Mouse (Mus musculus): ENCODE measurements around the gene Gm13276. TPM values are rescaled to one million over a fixed set of nuclear protein-coding genes. Genes with fewer than 3 reads are reported as not detected.
"Not testable (repeated sequence)": the region's sequence is repeated elsewhere in the genome, so short reads cannot be mapped to it uniquely, and the experiment has no call there.

Gm13276 gene
- polyA plus RNA-seq (2012; rRNA removed) = not detected in 2 replicates

DNA sequence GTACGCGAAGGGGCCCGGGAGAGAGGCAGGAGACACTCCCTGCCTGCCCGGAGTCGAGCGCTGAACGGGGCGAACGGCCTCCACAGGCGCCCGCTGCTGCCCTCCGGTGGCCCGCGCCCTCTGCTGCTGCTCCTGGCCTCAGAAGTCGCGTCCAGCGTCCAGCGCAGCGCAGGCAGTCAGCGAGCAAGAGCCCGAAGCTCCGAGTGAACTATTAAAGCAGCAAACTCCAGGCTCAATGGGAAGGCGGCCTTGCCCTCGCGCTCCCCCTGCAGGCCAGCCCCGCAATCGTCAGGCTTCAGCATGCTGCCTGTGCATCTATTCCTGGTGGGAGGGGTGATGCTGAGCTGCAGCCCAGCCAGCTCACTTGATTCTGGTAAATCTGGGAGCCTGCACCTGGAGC, at the start of gene Gm13276:
TSS of gene Gm13276 (plus strand) at position 301 of the 400 bp plus-strand sequence.
- WGBS = no CpG with 5 or more reads among the region's 27 CpGs
- not testable (repeated sequence) for DNase-seq (ENCODE audit: low read depth in 1 of 2, low spot score in 2 of 2); H3K27me3 ChIP-seq (ENCODE audit: control insufficient read depth, insufficient read depth, low read length); H3K4me3 ChIP-seq (ENCODE audit: extremely low read depth, insufficient read depth, insufficient read length); H3K36me3 ChIP-seq (ENCODE audit: control insufficient read depth, insufficient read depth, low read length); H3K27ac ChIP-seq (ENCODE audit: insufficient read depth, low read length); H3K4me1 ChIP-seq (ENCODE audit: control insufficient read depth, insufficient read depth, insufficient read length)

DNA sequence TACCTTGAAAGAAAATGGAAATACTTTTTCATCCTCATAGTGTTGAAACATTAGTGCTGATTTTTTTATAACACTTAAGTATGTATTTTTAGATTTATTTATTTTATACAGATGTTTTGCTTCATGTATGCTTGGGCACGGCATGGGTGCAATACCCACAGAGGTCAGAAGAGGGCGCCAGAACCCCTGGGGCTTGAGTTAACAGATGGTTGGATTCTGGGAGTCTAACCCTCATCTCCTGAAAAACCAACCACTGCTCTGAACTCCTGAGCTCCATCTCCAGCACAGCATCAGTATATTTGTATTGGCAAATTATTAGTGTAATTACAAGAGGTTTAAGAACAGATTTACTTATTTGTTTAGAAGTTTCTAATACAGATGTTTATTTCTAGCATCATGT, 47.0 kb upstream of the Gm13276 start:
- no peaks in the 10 kb centered on the region; the same call in 1 of the 2 replicates for H3K4me1 ChIP-seq (ENCODE audit: control insufficient read depth, insufficient read depth, insufficient read length)
- TF ChIP-seq POLR2A (IDR thresholded peaks at IDR 0.05; ENCODE audit: low read depth, low read length) (no peak), CTCF (IDR thresholded peaks at IDR 0.05; ENCODE audit: extremely low read depth, insufficient read depth, insufficient read length, insufficient replicate concordance) (peak; percentile 81; the same call in 1 of the 2 replicates)
- peak; percentile 40 to 62 for DNase-seq (ENCODE audit: low read depth in 1 of 2, low spot score in 2 of 2)
- 1% methylated on average over 2 of the region's 2 CpGs for WGBS
- H3K4me3 ChIP-seq (ENCODE audit: extremely low read depth, insufficient read depth, insufficient read length) = no peak overlapping the region
- no peaks in the 10 kb centered on the region for H3K27me3 ChIP-seq (ENCODE audit: control insufficient read depth, insufficient read depth, low read length)
- no peaks in the 10 kb centered on the region for H3K36me3 ChIP-seq (ENCODE audit: control insufficient read depth, insufficient read depth, low read length)
- no peak overlapping the region for H3K27ac ChIP-seq (ENCODE audit: insufficient read depth, low read length)

DNA sequence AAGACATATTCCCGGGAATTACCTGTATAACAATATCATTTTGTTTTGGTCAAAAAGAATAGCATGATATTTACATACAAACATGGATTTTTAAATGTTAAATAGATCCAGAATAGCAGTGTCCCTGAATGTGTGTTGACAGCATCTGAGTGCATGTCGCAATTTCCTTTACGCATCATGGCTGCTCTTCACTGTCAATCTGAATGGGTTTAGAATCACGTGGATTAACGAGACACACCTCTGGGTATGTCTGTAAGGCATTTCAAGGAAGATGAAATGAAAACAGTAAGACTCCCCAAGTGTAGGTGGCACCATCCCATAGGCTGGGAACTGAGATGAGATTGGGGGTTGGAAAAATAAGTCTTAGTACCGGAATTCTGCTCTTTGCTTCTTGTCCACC, 46.5 kb upstream of the Gm13276 start:
- H3K36me3 ChIP-seq (ENCODE audit: control insufficient read depth, insufficient read depth, low read length) = no peaks in the 10 kb centered on the region
- no peaks in the 10 kb centered on the region; the same call in 1 of the 2 replicates for H3K4me1 ChIP-seq (ENCODE audit: control insufficient read depth, insufficient read depth, insufficient read length)
- WGBS = 73% methylated on average over 6 of the region's 6 CpGs
- H3K4me3 ChIP-seq (ENCODE audit: extremely low read depth, insufficient read depth, insufficient read length) = no peak overlapping the region
- TF ChIP-seq CTCF (IDR thresholded peaks at IDR 0.05; ENCODE audit: extremely low read depth, insufficient read depth, insufficient read length, insufficient replicate concordance) = no peak
- TF ChIP-seq POLR2A (IDR thresholded peaks at IDR 0.05; ENCODE audit: low read depth, low read length) = no peak
- DNase-seq (ENCODE audit: low read depth in 1 of 2, low spot score in 2 of 2) = no peak
- no peaks in the 10 kb centered on the region for H3K27me3 ChIP-seq (ENCODE audit: control insufficient read depth, insufficient read depth, low read length)
- no peak overlapping the region for H3K27ac ChIP-seq (ENCODE audit: insufficient read depth, low read length)

DNA sequence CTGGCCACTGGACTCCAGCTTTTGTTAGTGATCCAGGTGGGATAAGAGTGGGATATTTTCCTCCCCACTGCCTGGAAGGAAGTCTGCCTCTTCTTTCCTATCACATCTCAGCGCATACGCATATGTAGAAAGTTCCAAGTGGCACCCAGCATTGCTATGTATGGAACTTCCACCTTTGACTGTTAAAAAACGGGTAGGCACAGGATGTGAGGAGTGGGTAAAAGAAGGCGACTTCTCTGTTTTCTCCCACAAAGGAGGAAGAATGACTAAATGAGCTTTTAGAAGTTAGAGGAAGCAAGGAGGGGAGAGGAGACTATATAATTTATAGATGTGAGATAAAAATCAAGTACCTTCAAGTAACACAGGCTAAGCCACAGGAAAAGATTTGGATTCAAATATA, 44.1 kb upstream of the Gm13276 start:
- H3K27me3 ChIP-seq (ENCODE audit: control insufficient read depth, insufficient read depth, low read length) = no peaks in the 10 kb centered on the region
- H3K36me3 ChIP-seq (ENCODE audit: control insufficient read depth, insufficient read depth, low read length) = no peaks in the 10 kb centered on the region
- H3K27ac ChIP-seq (ENCODE audit: insufficient read depth, low read length) = no peak overlapping the region
- H3K4me1 ChIP-seq (ENCODE audit: control insufficient read depth, insufficient read depth, insufficient read length) = no peaks in the 10 kb centered on the region; the same call in 1 of the 2 replicates
- no peak for DNase-seq (ENCODE audit: low read depth in 1 of 2, low spot score in 2 of 2)
- TF ChIP-seq POLR2A (IDR thresholded peaks at IDR 0.05; ENCODE audit: low read depth, low read length) = no peak
- TF ChIP-seq CTCF (IDR thresholded peaks at IDR 0.05; ENCODE audit: extremely low read depth, insufficient read depth, insufficient read length, insufficient replicate concordance) = no peak
- WGBS = 30% methylated on average over 4 of the region's 4 CpGs
- H3K4me3 ChIP-seq (ENCODE audit: extremely low read depth, insufficient read depth, insufficient read length) = no peak overlapping the region

DNA sequence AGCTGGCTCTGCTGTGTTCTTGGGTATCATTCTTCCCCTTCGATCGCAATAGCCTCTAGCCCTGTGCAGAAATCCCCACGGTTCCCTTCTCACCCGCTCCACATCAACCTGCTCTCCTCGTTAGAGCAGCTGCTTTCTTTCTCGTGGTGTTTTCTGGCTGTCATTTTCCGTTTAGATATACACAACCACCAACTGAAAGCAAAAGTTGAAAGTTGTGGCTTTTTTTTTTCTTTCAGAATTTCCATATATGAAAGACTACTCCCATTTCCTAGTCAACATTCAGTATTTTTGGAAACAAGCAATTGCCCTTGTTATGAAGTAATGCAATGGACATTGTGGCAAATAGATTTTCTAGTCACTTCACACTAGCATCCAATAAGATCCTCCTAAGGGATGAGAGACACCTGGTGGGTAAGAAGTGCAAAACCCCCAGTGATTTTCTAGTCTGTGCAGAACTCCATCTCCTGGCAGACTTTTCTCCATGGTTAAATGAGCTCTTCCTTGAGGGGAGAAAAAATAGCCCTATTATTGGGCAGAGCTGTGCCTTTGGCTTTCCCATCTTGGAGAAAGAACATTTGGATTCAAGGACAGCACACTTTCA, 42.6 kb upstream of the Gm13276 start:
- Histone ChIP-seq H3K4me1 (ENCODE audit: control insufficient read depth, insufficient read depth, insufficient read length) (no peaks in the 10 kb centered on the region; the same call in 1 of the 2 replicates), H3K27me3 (ENCODE audit: control insufficient read depth, insufficient read depth, low read length) (no peaks in the 10 kb centered on the region), H3K4me3 (ENCODE audit: extremely low read depth, insufficient read depth, insufficient read length) (no peak overlapping the region), H3K36me3 (ENCODE audit: control insufficient read depth, insufficient read depth, low read length) (no peaks in the 10 kb centered on the region), H3K27ac (ENCODE audit: insufficient read depth, low read length) (no peak overlapping the region)
- 18% methylated on average over 7 of the region's 7 CpGs for WGBS
- TF ChIP-seq POLR2A (IDR thresholded peaks at IDR 0.05; ENCODE audit: low read depth, low read length) (no peak), CTCF (IDR thresholded peaks at IDR 0.05; ENCODE audit: extremely low read depth, insufficient read depth, insufficient read length, insufficient replicate concordance) (no peak)
- no peak for DNase-seq (ENCODE audit: low read depth in 1 of 2, low spot score in 2 of 2)

DNA sequence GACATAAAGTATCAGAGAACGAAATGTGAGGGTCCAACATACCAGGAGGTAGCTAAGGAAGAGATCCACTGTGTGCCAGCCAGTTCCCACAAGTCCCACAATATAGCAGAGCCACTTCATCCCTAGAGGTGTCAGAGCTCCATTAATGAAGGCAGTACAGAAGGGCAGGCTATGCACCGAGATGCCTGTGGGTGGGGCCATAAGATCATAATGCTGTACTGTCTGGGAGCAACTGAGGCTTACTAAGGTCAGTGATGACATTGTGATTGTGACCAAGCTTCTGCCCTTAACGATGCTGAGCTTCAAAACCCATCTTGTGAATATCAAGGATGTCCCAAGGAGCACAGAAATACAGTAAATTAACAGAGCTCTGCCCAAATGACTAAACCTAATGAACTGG, 41.3 kb upstream of the Gm13276 start:
- Histone ChIP-seq H3K27ac (ENCODE audit: insufficient read depth, low read length) (no peak overlapping the region), H3K27me3 (ENCODE audit: control insufficient read depth, insufficient read depth, low read length) (no peaks in the 10 kb centered on the region), H3K4me3 (ENCODE audit: extremely low read depth, insufficient read depth, insufficient read length) (no peak overlapping the region), H3K4me1 (ENCODE audit: control insufficient read depth, insufficient read depth, insufficient read length) (no peaks in the 10 kb centered on the region; the same call in 1 of the 2 replicates), H3K36me3 (ENCODE audit: control insufficient read depth, insufficient read depth, low read length) (no peaks in the 10 kb centered on the region)
- DNase-seq (ENCODE audit: low read depth in 1 of 2, low spot score in 2 of 2) = no peak
- no peak for TF ChIP-seq POLR2A (IDR thresholded peaks at IDR 0.05; ENCODE audit: low read depth, low read length)
- no peak for TF ChIP-seq CTCF (IDR thresholded peaks at IDR 0.05; ENCODE audit: extremely low read depth, insufficient read depth, insufficient read length, insufficient replicate concordance)
- WGBS = 85% methylated on average over 3 of the region's 3 CpGs

DNA sequence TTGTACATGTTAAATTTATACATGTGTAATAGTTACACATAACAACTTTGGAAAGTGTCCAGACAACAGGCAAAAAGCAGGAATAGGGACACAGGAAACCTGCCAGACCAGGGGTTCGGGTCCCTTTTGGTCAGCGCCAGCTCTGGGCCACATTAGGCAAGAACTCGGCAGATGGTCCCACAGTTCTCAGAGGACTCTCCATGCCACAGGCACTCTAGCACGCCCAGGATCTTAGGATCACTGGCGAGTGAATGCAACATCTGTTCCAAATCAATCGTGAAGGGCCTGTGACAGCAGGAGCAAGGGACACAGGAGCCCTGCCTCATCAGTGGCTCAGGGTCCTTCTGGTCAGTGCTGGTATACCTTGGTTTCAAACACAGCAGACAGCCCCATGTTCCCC, 35.6 kb upstream of the Gm13276 start:
- no peak for DNase-seq (ENCODE audit: low read depth in 1 of 2, low spot score in 2 of 2)
- Histone ChIP-seq H3K4me1 (ENCODE audit: control insufficient read depth, insufficient read depth, insufficient read length) (no peaks in the 10 kb centered on the region), H3K27me3 (ENCODE audit: control insufficient read depth, insufficient read depth, low read length) (no peaks in the 10 kb centered on the region), H3K36me3 (ENCODE audit: control insufficient read depth, insufficient read depth, low read length) (no peaks in the 10 kb centered on the region), H3K4me3 (ENCODE audit: extremely low read depth, insufficient read depth, insufficient read length) (no peak overlapping the region), H3K27ac (ENCODE audit: insufficient read depth, low read length) (no peak overlapping the region)
- 89% methylated on average over 6 of the region's 6 CpGs for WGBS
- TF ChIP-seq CTCF (IDR thresholded peaks at IDR 0.05; ENCODE audit: extremely low read depth, insufficient read depth, insufficient read length, insufficient replicate concordance) (no peak), POLR2A (IDR thresholded peaks at IDR 0.05; ENCODE audit: low read depth, low read length) (no peak)

DNA sequence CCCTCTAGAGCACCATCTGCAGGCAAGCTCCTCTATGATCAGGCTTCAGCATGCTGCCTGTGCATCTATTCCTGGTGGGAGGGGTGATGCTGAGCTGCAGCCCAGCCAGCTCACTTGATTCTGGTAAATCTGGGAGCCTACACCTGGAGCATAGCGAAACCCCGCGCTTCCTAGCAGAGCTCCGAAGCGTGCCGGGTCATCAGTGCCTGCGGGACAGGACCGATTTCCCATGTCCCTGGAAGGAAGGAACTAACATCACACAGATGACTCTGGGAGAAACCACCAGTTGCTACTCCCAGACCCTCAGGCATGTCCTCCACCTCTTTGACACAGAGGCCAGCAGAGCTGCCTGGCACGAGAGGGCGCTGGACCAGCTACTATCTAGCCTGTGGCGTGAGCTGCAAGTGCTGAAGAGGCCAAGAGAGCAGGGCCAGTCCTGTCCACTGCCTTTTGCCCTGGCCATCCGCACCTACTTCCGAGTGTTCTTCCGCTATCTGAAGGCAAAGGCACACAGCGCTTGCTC, 30.6 kb upstream of the Gm13276 start, which contains the start of gene Gm13271:
TSS of gene Gm13271 (plus strand) at position 51 of the 523 bp plus-strand sequence.
- H3K27me3 ChIP-seq (ENCODE audit: control insufficient read depth, insufficient read depth, low read length); H3K36me3 ChIP-seq (ENCODE audit: control insufficient read depth, insufficient read depth, low read length); H3K27ac ChIP-seq (ENCODE audit: insufficient read depth, low read length); H3K4me3 ChIP-seq (ENCODE audit: extremely low read depth, insufficient read depth, insufficient read length); H3K4me1 ChIP-seq (ENCODE audit: control insufficient read depth, insufficient read depth, insufficient read length): not testable (repeated sequence)
- 94% methylated on average over 15 of the region's 15 CpGs for WGBS
- peak in 1 of 2 experiments; percentile 70 for DNase-seq (ENCODE audit: low read depth in 1 of 2, low spot score in 2 of 2)

DNA sequence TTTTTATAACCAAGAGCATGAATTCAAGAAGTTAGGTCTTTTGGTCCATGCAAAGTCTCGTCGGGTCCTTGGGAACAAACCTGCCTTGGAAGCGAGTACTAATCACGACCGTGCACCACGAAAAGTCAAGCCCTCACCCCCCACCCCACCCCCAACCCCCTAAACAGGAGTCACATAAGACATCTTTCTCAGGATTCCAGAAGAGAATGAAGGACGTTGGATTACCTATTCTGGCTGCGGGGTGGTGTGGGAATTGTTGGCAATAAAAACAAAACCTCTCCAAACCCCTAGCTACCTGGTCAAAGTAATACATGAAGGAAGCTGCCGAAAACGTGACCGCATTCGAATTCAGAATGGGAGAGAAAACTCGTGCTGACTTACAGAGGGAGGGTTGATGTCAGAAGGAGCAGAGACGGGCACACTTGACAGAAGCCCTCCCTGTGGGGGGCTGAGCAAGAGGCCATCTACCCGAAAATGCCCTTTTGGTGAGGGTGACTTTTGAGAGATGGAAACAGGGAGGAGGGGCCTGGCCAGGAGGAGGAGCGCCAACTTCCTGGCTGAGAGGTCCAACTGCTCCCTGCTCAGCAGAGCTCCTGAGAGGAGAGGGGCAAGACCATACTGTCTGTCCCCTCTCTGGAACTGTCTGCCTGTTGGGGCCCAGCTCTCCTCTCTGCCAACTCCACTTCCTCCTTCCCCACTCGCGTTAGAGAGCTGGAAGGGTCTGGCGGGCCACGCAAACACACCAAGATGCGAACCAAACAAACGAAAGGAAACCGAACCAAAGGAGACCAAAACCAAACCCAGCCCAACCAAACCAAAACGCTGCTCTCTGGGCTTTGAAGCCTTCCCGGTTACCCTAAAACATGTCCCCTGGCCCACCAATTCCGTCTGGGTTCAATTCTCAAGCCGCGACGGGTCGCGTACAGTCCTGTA, 28.7 kb upstream of the Gm13276 start:
- peak overlapping the region; percentile 97 for H3K27ac ChIP-seq (ENCODE audit: insufficient read depth, low read length)
- H3K4me3 ChIP-seq (ENCODE audit: extremely low read depth, insufficient read depth, insufficient read length) = peak overlapping the region; percentile 83
- not testable (repeated sequence) for H3K4me1 ChIP-seq (ENCODE audit: control insufficient read depth, insufficient read depth, insufficient read length); H3K27me3 ChIP-seq (ENCODE audit: control insufficient read depth, insufficient read depth, low read length); H3K36me3 ChIP-seq (ENCODE audit: control insufficient read depth, insufficient read depth, low read length)
- peak in 1 of 2 experiments; percentile 32 for DNase-seq (ENCODE audit: low read depth in 1 of 2, low spot score in 2 of 2)
- WGBS = 7% methylated on average over 29 of the region's 31 CpGs

Measured in spleen, adult 2 months (tissue).